Mouse (Mus musculus) cerebellum, adult 18-20 months (tissue): ENCODE results near the gene Olfr239.
"Not testable (repeated sequence)": the region's sequence is repeated elsewhere in the genome, so short reads cannot be mapped to it uniquely, and the experiment has no call there.

Source experiments
- DNase-seq, 2 experiments: peaks; one replicate each; pipeline ENCODE4 v3.0.0; 2021

Olfr239 gene

DNA sequence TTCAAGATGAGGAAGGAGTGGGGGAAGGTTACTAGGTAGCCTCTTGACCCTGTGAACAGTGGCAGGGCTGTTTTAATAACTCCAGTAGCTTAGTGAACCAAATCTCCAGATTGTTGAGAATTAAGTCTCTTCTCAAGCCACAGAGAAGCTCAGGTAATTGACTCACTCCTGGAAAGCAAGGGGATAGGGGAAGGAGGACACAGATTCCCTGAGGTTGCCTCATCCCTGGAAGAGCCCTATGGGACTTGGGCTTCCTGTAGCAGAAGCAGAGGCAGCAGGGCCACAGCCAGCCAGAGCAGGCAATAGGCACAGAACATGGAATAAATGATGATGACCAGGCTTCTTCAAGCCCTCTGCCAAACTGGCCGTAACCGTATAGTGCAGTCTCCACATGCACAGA is at the start of gene Olfr239:
Olfr239 (plus strand) TSS at position 301 of the 400 bp plus-strand sequence.
- DNase-seq: not testable (repeated sequence)

- DNase-seq: not testable (repeated sequence)
Measured at GRCm38 (mm10) chr17:33168147-33168546, 23.0 kb upstream of the Olfr239 start, which contains the start of gene Olfr55. TSS of gene Olfr55 (plus strand) at chr17:33168447.

- DNase-seq: no peak
Measured at GRCm38 (mm10) chr17:33221590-33221989, 30.5 kb downstream of the Olfr239 start, which contains the start of gene Olfr1564. TSS of gene Olfr1564 (minus strand) at chr17:33221690.

GRCm38 (mm10) chr17:33236646-33237045 is 45.5 kb downstream of the Olfr239 start:
- DNase-seq: not testable (repeated sequence)
